Mouse (Mus musculus): ENCODE data around the gene Gbx2.

DNA sequence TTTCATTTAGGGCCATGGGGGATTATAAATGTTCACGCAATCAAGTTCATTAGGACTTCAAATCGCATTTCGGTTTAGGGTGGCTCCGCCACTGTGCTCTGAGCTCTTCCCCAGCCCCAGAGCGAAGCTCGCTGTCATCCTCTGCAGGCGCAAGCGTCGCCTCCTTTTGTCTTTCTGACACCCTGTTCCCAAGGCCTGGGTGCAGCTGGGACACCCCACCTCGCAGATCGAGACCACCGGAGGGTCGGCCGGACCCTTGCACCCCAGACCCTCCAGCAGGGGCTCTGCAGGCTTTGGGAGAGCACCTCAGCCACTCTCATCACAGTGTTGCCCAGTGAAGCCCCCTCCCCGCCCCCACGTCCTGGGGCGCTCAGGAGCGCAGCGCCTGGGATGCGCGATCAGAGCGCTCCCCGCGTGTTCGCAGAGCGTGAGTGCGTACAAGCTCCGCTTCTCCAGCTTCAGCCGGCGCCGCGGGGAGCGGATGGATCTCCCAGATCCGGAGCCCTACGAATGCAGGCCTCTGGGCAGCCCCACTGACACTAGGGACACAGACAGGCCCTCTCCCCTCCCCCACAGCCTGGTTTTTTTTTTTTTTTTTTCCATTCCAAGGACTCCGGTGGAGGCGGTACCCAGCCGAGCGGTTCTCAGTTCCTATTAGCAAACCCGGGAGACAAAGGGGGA, 10.9 kb upstream of the Gbx2 start:
- TF ChIP-seq POLR2A (IDR thresholded peaks at IDR 0.05; ENCODE audit: borderline replicate concordance, insufficient read depth, low read length) (no peak), CTCF (IDR thresholded peaks at IDR 0.05; ENCODE audit: borderline replicate concordance, insufficient read depth, low read depth, low read length) (no peak)
